Mouse (Mus musculus): ENCODE data around the gene Gjc1. TPM values are rescaled to one million over a fixed set of nuclear protein-coding genes. Genes with fewer than 3 reads are reported as not detected.

Gene Gjc1
- polyA plus RNA-seq, 1 experiment from 2014 or later, result 32.8 TPM

DNA sequence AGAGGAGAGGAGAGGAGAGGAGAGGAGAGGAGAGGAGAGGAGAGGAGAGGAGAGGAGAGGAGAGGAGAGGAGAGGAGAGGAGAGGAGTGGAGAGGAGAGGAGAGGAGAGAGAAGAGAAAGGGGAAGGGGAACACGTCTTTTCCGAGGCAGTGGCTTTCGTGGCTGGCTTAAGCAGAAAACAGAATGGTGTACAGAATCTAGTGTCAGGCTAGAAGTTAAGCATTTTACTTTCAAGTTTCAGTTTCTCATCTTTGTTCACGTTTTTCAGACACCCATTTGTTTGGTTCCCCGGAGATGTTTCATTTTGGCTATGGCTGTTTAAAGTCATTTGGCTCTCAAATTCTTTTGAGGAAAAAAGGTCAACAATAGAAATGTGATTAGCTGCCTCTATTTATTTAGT, 11.3 kb downstream of the Gjc1 start:
- WGBS, result 75% methylated on average over 5 of the region's 5 CpGs
- ATAC-seq (ENCODE audit: low FRiP score, low read depth), result no peak

DNA sequence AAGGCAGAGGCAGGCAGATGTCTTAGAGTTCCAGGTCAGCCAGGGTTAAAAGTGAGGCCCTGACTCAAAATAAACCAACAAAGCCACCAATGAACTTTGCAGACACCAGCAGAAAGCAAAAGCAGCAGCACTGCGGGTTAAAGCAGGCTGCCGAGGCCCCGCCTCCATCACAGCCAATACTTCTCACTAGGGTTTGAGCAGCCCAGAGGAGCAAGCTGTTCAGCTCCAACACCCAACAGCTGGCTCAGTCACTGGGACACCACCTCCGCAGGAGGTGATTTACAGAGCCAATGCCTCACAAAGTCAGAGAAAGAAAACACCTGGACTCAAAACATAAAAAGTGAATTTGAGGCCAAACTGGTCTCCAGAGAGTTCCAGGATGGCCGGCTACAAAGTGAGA, 16.0 kb downstream of the Gjc1 start:
- Histone ChIP-seq H3K36me3 (peaks cover 23% of the 10 kb centered on the region), H3K27me3 (no peaks in the 10 kb centered on the region), H3K4me1 (replicated peaks) (no peaks in the 10 kb centered on the region), H3K4me2 (no peak overlapping the region), H3K4me3 (no peak overlapping the region), H3K9me3 (no peaks in the 10 kb centered on the region), H3K9ac (no peak overlapping the region), H3K27ac (replicated peaks) (no peak overlapping the region)
- 83% methylated on average over 5 of the region's 5 CpGs for WGBS
- no peak for ATAC-seq (ENCODE audit: low FRiP score, low read depth)

More for the DNA sequence above, 11.3 kb downstream of the Gjc1 start:
- 0 out of 2 replicates have a peak, but pooled peaks cover 4% of the 10 kb centered on the region for H3K36me3 ChIP-seq
- H3K9ac ChIP-seq, result no peak overlapping the region
- H3K4me3 ChIP-seq, result no peak overlapping the region
- no peaks in the 10 kb centered on the region for H3K4me1 ChIP-seq (replicated peaks)
- no peak overlapping the region for H3K4me2 ChIP-seq
- H3K27ac ChIP-seq (replicated peaks), result no peak overlapping the region
- H3K27me3 ChIP-seq, result no peaks in the 10 kb centered on the region
- H3K9me3 ChIP-seq, result no peaks in the 10 kb centered on the region

DNA sequence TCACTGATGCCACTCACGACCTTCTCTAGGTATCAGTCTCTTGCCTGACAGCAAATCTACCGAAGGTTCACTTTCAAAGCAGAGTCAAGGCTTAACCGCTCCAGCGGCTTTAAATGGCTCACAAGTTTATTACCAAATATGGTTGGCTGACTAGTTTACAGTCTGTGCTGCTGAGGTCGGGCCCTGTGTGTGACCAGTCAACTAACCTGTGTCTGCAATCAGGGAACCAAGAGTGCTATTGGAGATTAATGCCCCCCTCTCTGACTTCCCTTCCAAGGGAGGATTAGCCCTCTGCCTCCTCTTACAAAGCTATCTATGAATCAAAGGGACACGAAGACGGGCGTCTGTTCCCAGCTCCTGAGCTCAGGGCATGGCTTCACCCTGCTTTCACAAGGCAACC, 25.3 kb downstream of the Gjc1 start:
- H3K36me3 ChIP-seq, result 0 out of 2 replicates have a peak, but pooled peaks cover 1% of the 10 kb centered on the region
- H3K4me2 ChIP-seq, result no peak overlapping the region
- no peaks in the 10 kb centered on the region for H3K9me3 ChIP-seq
- 67% methylated on average over 8 of the region's 8 CpGs for WGBS
- no peak for ATAC-seq (ENCODE audit: low FRiP score, low read depth)
- no peak overlapping the region for H3K9ac ChIP-seq
- H3K4me1 ChIP-seq (replicated peaks), result 0 out of 2 replicates have a peak, but pooled peaks cover 6% of the 10 kb centered on the region
- H3K27ac ChIP-seq (replicated peaks), result no peak overlapping the region
- no peaks in the 10 kb centered on the region for H3K27me3 ChIP-seq
- H3K4me3 ChIP-seq, result no peak overlapping the region

DNA sequence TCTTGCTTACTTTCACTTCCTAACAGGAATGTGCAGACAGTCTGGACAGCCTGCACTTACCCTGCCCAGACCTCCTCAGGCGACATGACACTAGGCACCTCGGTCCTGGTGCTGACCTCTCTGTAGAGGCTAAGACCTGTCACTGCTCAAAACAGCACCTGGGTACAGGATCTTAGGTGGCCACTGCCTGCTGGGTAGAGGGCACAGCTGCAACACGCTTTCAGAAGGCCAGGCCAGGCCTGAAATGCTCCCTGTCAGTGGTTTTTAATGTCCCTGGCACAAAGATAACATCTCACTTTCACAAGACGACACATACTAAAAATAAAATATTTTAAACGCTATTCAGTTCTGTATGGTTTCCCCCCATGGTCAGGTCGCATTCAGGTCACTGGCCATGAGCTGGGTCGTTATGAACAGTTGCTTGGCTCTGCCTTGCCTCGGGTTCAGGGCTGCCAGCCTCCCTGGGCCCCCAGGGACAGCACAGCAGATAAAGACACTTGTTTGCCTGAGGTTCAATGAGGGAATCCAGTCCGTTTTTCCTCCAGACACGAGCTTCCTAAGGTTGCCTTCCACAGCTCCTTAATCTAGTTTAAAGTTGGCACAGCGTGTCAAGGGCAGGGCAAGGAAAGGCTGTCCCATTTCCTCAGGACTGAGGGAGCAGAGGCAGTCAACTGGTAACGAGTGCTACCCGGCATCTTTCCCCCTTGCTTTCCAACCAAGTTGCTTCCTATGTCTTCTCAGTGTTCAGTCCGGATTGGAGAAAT, 27.6 kb downstream of the Gjc1 start:
- Histone ChIP-seq H3K9me3 (no peaks in the 10 kb centered on the region), H3K4me3 (no peak overlapping the region), H3K36me3 (no peaks in the 10 kb centered on the region), H3K27ac (replicated peaks) (no peak overlapping the region), H3K9ac (no peak overlapping the region), H3K4me1 (replicated peaks) (0 out of 2 replicates have a peak, but pooled peaks cover 6% of the 10 kb centered on the region), H3K27me3 (no peaks in the 10 kb centered on the region), H3K4me2 (no peak overlapping the region)
- WGBS, result 59% methylated on average over 14 of the region's 14 CpGs
- ATAC-seq (ENCODE audit: low FRiP score, low read depth), result no peak

DNA sequence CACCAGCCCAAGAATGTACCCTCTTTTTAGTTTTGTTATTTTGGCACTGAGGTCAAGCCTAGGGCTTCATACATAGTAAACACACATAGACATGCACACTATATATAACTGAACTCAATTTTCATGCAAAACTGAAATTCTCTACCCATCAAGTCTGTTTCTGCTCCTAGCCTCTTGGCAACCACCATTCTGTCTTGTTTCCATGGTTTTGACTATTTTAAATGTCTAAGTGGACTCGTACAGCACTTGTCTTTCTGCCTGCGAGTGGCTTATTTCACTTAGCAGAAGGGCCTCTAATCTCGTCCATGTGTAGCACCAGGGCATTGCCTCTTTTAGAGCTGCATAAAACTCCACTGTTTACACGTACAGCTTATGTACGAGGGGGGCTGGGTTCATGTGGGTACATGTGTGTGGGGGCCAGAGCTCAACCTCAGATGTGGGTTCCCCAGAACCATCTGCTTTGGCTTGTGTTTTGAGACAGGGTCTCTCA, 31.8 kb downstream of the Gjc1 start:
- no peaks in the 10 kb centered on the region for H3K36me3 ChIP-seq
- H3K4me1 ChIP-seq (replicated peaks), result 0 out of 2 replicates have a peak, but pooled peaks cover 6% of the 10 kb centered on the region
- ATAC-seq (ENCODE audit: low FRiP score, low read depth), result no peak
- 85% methylated on average over 5 of the region's 5 CpGs for WGBS
- H3K27ac ChIP-seq (replicated peaks), result no peak overlapping the region
- H3K27me3 ChIP-seq, result no peaks in the 10 kb centered on the region
- no peak overlapping the region for H3K9ac ChIP-seq
- no peaks in the 10 kb centered on the region for H3K9me3 ChIP-seq
- no peak overlapping the region for H3K4me2 ChIP-seq
- no peak overlapping the region for H3K4me3 ChIP-seq

DNA sequence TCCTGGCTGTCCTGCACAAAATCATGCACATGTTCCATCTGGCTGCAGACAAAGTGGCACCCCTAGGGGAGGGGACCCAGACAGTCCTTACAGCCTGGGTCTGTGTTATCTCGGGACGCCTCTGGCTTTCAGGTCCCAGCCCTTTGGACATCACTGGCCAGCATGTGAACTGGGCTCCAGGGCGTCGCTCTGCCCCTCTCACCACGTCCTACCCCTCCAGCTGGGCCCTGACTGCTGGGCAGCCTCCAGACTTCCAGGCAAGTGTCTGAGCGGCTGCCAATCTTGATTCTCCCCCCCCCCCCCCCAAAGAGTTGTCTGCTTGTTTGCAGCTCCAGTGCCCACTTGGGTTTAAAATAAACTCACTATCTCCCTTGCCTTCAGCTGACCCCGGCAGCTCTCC, 36.1 kb downstream of the Gjc1 start:
- WGBS, result 70% methylated on average over 7 of the region's 7 CpGs
- no peak for ATAC-seq (ENCODE audit: low FRiP score, low read depth)
- Histone ChIP-seq H3K4me2 (no peak overlapping the region), H3K27me3 (no peaks in the 10 kb centered on the region), H3K36me3 (no peaks in the 10 kb centered on the region), H3K9ac (no peak overlapping the region), H3K27ac (replicated peaks) (no peak overlapping the region), H3K4me3 (no peak overlapping the region), H3K4me1 (replicated peaks) (no peaks in the 10 kb centered on the region), H3K9me3 (no peaks in the 10 kb centered on the region)

DNA sequence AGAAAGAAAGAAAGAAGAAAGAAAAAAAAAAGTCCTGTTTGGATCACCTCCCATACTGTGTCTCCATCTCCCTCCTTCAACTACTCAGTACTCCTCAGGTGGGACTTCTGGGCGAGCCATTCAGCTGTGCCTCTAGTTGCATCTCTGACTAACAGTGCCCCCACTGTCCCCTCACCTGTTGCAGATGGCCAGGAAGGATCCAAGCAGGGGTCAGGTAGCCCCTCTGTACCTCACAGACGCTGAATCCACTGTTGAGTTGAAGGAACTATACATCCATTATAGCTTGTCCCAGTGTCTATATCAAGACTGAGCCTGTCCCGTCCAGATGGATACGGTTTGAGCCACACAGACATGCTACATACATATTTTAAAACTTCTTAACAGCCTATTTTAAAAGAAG, 38.0 kb downstream of the Gjc1 start:
- Histone ChIP-seq H3K9me3 (no peaks in the 10 kb centered on the region), H3K9ac (no peak overlapping the region), H3K27ac (replicated peaks) (no peak overlapping the region), H3K36me3 (peaks cover 5% of the 10 kb centered on the region; the same call in 1 of the 2 replicates), H3K27me3 (no peaks in the 10 kb centered on the region), H3K4me3 (no peak overlapping the region), H3K4me1 (replicated peaks) (peaks cover 9% of the 10 kb centered on the region), H3K4me2 (no peak overlapping the region)
- 92% methylated on average over 4 of the region's 4 CpGs for WGBS
- ATAC-seq (ENCODE audit: low FRiP score, low read depth), result no peak

DNA sequence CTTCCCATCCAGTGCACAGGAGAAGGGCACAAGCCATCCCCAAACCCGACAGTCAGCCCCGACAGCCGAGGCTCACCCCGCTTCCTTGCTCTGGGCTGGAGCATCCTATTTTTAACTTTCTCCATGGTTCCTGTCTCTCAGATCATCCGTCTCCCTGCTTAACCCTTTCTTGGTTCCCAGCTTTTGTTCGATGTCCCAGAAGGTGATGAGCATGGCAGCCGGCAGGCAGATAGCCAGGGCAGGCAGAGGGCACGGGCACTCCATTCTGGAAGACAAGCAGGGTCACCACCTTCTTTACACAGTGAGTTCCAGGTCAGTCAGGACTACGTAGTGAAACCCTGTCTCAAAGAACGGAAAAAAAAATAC, 38.5 kb downstream of the Gjc1 start:
- Histone ChIP-seq H3K27me3 (no peaks in the 10 kb centered on the region), H3K4me1 (replicated peaks) (peaks cover 9% of the 10 kb centered on the region), H3K36me3 (peaks cover 10% of the 10 kb centered on the region), H3K4me2 (no peak overlapping the region), H3K9ac (no peak overlapping the region), H3K27ac (replicated peaks) (no peak overlapping the region), H3K4me3 (no peak overlapping the region), H3K9me3 (no peaks in the 10 kb centered on the region)
- WGBS, result 55% methylated on average over 10 of the region's 10 CpGs
- no peak for ATAC-seq (ENCODE audit: low FRiP score, low read depth)

DNA sequence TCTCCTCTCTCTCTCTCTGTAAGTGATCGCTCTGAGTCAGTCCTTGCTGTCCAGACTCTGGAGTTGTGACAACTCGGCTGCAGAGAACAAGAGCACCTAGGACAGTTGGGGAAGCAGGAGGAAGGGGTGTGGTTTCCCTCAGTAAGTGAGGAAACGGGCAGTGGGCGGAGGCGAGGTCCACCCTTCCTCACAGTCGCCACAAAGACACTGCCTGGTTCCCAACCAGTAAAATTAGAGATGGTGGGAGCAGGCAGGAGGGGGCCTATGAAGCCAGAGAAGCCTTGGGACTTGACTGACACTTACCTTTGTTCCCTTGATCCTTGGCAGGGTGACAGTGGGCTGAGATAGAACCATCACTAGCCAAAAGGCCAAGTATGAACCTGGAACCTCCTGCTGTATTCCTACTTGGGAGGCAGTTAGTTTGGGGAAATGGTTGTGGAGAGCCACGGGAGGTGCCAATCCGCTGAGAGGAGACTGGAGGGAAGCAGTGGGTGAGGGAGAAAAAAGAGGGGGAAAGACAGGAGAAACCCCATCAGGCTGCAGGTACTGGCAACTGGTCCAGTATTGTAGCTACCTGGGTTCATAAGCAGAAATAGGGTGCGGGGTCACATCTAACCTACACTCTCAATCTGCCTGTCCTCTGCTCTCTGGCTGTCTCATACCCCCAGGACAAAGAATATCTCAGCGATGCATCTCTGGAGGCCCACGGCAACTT, 39.1 kb downstream of the Gjc1 start:
- Histone ChIP-seq H3K4me2 (no peak overlapping the region), H3K27ac (replicated peaks) (no peak overlapping the region), H3K9ac (no peak overlapping the region), H3K4me1 (replicated peaks) (peaks cover 12% of the 10 kb centered on the region), H3K4me3 (no peak overlapping the region), H3K9me3 (no peaks in the 10 kb centered on the region), H3K36me3 (peaks cover 10% of the 10 kb centered on the region), H3K27me3 (no peaks in the 10 kb centered on the region)
- ATAC-seq (ENCODE audit: low FRiP score, low read depth), result no peak
- 49% methylated on average over 11 of the region's 11 CpGs for WGBS

DNA sequence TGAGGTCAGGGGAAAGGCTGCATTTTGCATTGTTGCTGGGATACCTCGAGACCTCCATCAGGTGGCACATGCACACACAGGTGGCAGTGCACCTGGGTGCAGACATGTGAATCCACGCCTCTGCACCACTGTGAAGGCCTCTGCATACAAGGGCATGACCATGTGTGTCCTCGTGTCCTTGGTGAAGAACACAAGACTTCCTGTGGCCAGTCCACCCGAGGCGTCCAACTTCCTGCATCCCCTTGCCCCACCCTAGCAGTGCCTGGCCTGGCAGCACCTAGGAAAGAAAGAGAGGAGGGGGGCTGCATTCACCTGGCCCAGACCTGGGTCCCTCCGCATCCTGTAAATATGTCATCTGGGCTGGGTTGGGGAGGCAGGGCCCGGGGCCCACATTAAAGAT, 39.7 kb downstream of the Gjc1 start:
- Histone ChIP-seq H3K36me3 (peaks cover 10% of the 10 kb centered on the region), H3K4me3 (no peak overlapping the region), H3K27ac (replicated peaks) (no peak overlapping the region), H3K9me3 (no peaks in the 10 kb centered on the region), H3K4me1 (replicated peaks) (peaks cover 18% of the 10 kb centered on the region), H3K4me2 (no peak overlapping the region), H3K27me3 (no peaks in the 10 kb centered on the region), H3K9ac (no peak overlapping the region)
- WGBS, result 80% methylated on average over 7 of the region's 7 CpGs
- no peak for ATAC-seq (ENCODE audit: low FRiP score, low read depth)

DNA sequence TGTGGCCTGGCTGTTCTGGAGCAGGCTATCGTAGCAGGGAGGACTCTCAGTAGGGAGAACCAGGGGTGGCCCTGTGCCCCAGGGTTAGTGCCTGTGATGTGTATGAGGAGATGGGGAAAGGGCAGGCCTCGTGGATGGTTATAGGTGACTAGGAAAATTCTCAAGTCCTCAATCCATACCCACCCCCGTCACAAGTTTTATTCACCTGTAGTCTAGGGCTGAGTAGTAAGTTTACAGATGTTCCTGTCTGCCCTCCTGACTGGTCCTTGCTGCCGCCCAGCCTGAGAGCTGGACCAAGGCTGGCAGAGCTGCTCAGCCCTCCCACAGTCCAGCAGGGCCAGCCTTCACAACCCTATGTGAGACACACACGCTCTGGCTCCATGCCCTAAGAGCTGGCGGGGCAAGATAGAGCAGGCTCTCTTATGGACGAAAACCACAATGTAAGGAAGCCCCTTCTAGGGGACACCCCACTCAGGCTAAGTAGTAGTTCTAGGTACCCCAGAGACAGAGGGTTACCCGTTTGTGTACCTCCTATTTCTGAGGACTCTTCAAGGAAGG, 40.3 kb downstream of the Gjc1 start:
- peaks cover 10% of the 10 kb centered on the region for H3K36me3 ChIP-seq
- H3K9ac ChIP-seq, result no peak overlapping the region
- no peak overlapping the region for H3K4me3 ChIP-seq
- no peak for ATAC-seq (ENCODE audit: low FRiP score, low read depth)
- 80% methylated on average over 8 of the region's 8 CpGs for WGBS
- H3K4me2 ChIP-seq, result no peak overlapping the region
- no peak overlapping the region for H3K27ac ChIP-seq (replicated peaks)
- peaks cover 23% of the 10 kb centered on the region for H3K4me1 ChIP-seq (replicated peaks)
- H3K9me3 ChIP-seq, result no peaks in the 10 kb centered on the region
- no peaks in the 10 kb centered on the region for H3K27me3 ChIP-seq

DNA sequence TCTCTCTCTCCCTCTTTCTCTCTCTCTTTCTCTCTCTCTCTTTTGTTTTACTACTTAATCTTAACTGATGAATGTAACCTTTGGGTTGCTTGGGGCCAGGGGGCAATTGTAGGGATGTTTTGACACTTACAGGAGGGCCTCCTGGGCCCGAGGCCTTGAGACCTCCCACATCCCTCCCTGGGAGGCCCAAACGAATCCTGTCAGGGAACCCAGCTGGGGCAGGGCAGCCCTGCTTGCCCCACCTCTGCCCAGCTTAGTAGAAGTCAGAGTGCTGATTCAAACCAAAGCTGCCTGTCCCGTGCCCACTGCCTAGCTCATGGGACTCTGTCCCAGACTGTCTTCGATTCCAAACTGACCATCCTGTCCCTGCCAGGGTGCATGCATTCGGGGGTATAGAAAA, 40.9 kb downstream of the Gjc1 start:
- no peak for ATAC-seq (ENCODE audit: low FRiP score, low read depth)
- Histone ChIP-seq H3K4me1 (replicated peaks) (peaks cover 26% of the 10 kb centered on the region), H3K4me3 (no peak overlapping the region), H3K9ac (no peak overlapping the region), H3K27ac (replicated peaks) (no peak overlapping the region), H3K9me3 (no peaks in the 10 kb centered on the region), H3K4me2 (no peak overlapping the region), H3K27me3 (no peaks in the 10 kb centered on the region), H3K36me3 (peaks cover 10% of the 10 kb centered on the region)
- WGBS, result 48% methylated on average over 5 of the region's 5 CpGs

Measured in hindbrain, embryonic 15.5 days (tissue).